Mouse (Mus musculus) stomach, embryonic 14.5 days (tissue): Measurements from ENCODE around the gene Mansc1. TPM values are rescaled to one million over a fixed set of nuclear protein-coding genes. Genes with fewer than 3 reads are reported as not detected.

Experiments
- ATAC-seq: fragments of 200-750 bp; cut with Nextera tagmentation; 2 replicates; pipeline ENCODE4 v1.8.0; 2017; ENCODE audit warnings: low read depth, moderate TSS enrichment; ENCODE audit not compliant: insufficient number of reproducible peaks, insufficient read depth, low FRiP score
- H3K27ac ChIP-seq: fragments of 300-500 bp; sonication (generic); 2 replicates; pipeline ENCODE4 v1.5.1; 2014; ENCODE audit warnings: mild to moderate bottlenecking, low read length, moderate library complexity, mixed read lengths
- H3K27me3 ChIP-seq: fragments of 300-500 bp; sonication (generic); 2 replicates; pipeline ENCODE4 v1.6.1; 2014; ENCODE audit warnings: low read length, control low read depth, mixed read lengths; ENCODE audit not compliant: control insufficient read depth, insufficient read depth
- H3K36me3 ChIP-seq: fragments of 300-500 bp; sonication (generic); 2 replicates; pipeline ENCODE4 v1.6.1; 2014; ENCODE audit warnings: mild to moderate bottlenecking, control low read depth, low read length, moderate library complexity, mixed read lengths; ENCODE audit not compliant: control insufficient read depth, insufficient read depth
- H3K4me1 ChIP-seq: fragments of 300-500 bp; sonication (generic); 2 replicates; pipeline ENCODE4 v1.6.1; 2014; ENCODE audit warnings: low read length, control low read depth, mixed read lengths; ENCODE audit not compliant: control insufficient read depth, insufficient read depth
- H3K4me2 ChIP-seq: fragments of 300-500 bp; sonication (generic); replicated peaks from 2 replicates; pipeline ENCODE4 v1.6.1; 2014; ENCODE audit warnings: low read depth, low read length, control low read depth
- H3K4me3 ChIP-seq: fragments of 300-500 bp; sonication (generic); 2 replicates; pipeline ENCODE4 v1.5.1; 2014; ENCODE audit warnings: low read depth, low read length, control low read depth
- H3K9ac ChIP-seq: fragments of 300-500 bp; sonication (generic); replicated peaks from 2 replicates; pipeline ENCODE4 v1.6.1; 2014; ENCODE audit warnings: low read depth, mild to moderate bottlenecking, control low read depth, low read length, moderate library complexity, mixed read lengths
- H3K9me3 ChIP-seq: fragments of 300-500 bp; sonication (generic); 2 replicates; pipeline ENCODE4 v1.6.1; 2016; ENCODE audit warnings: low read depth, low read length, control low read depth; ENCODE audit not compliant: control insufficient read depth
- WGBS: fragments of 180-500 bp; shearing (Covaris S2); extraction: QIAGEN DNeasy Blood & Tissue Kit; methylation state at CpG from one replicate; pipeline ENCODE4 v1.1.7; 2014; 5-methylcytosine and 5-hydroxymethylcytosine counted together
- polyA plus RNA-seq: library from polyadenylated mRNA; unstranded; fragments of >200 nt; fragmentation: Nextera tagmentation; extraction: Ambion mirVana; gene quantifications from 2 replicates; pipeline ENCODE4 v1.2.1, GENCODE M21; 2014

Mansc1 gene
- polyA plus RNA-seq, 1 experiment from 2014 or later: 9.6 TPM

DNA sequence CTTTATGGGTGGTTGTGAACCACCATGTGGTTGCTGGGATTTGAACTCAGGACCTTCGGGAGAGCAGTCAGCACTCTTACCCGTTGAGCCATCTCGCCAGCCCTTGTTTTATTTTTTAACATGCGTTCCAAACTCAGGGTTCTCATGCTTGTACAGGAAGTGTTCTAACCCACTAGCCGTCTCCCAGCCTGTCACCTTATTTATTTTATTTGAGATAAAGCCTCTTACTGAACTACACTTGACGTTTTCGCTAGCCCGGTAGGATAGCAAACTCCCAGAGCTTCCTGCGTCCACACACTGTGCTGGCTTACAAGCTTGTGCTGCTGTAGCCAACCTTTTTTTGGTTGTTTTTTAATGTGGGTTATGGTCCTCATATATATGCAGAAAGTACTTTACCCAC, 33.5 kb upstream of the Mansc1 start:
- H3K4me1 ChIP-seq: 0 out of 2 replicates have a peak, but pooled peaks cover under 1% of the 10 kb centered on the region
- no peak for ATAC-seq
- H3K27me3 ChIP-seq: no peaks in the 10 kb centered on the region
- no peak overlapping the region for H3K4me2 ChIP-seq
- no peaks in the 10 kb centered on the region for H3K9me3 ChIP-seq
- H3K27ac ChIP-seq: no peak overlapping the region
- WGBS: 57% methylated on average over 9 of the region's 9 CpGs
- no peak overlapping the region for H3K9ac ChIP-seq
- no peak overlapping the region for H3K4me3 ChIP-seq
- H3K36me3 ChIP-seq: no peaks in the 10 kb centered on the region

DNA sequence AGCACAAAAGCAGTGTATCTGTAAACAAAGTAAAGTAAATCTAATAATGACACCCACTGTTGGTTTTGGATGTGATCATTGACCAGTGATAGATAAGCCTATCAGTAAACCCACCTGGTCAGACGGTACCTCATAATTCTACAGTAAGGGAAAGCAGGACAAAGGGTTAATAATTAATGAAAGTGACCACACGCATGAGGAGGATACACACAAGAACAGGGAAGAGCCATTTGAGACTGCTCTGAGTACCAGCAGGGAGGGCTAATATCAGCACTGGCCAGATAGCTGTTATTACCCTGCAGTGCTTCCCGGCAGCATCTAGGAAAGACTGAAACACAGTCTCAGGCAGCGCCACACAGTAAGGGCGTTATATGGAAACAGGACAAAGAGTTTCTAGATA, 32.3 kb upstream of the Mansc1 start:
- ATAC-seq: peak; percentile 57
- WGBS: 56% methylated on average over 5 of the region's 5 CpGs
- H3K27ac ChIP-seq: no peak overlapping the region

DNA sequence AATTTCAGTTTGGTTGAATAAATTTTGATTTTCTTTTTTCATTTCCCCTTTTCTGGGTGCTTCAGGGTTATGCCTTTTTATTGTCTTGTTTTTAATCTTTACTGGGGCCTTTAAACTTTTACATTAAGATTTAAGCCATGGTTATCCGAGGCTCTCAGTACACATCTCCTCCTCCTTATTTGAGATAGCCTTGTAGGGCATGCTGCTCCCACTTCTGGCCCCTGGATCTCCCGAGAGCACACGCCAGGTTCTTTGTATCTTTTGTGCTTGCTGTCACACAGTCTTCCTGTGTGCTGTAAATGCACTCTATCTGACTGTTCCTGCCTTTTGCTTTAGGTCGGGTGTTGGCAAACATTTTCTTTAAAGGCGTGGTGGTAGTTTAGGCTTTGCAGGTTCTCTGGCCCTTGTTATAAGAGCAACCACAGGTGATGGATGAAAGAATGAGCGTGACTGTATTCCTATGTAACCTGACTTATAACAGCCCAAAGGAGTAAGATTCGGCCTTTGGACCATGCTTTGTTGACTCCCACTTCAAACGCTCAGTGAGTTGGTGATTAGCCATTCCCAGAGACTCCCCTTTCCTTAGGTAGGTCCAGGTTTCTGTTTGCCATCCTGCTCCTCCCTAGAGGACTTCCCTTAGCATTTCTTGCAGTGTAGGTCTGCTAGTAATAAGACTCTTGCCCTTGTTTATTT, 28.6 kb upstream of the Mansc1 start:
- no peak overlapping the region for H3K27ac ChIP-seq
- no peak overlapping the region for H3K4me3 ChIP-seq
- no peak overlapping the region for H3K4me2 ChIP-seq
- no peaks in the 10 kb centered on the region for H3K36me3 ChIP-seq
- H3K4me1 ChIP-seq: no peaks in the 10 kb centered on the region
- H3K9me3 ChIP-seq: no peaks in the 10 kb centered on the region
- 66% methylated on average over 8 of the region's 8 CpGs for WGBS
- H3K9ac ChIP-seq: no peak overlapping the region
- no peaks in the 10 kb centered on the region for H3K27me3 ChIP-seq
- peak; percentile 76 for ATAC-seq

More for the DNA sequence above, 32.3 kb upstream of the Mansc1 start:
- H3K9ac ChIP-seq: no peak overlapping the region
- no peaks in the 10 kb centered on the region for H3K4me1 ChIP-seq
- no peaks in the 10 kb centered on the region for H3K27me3 ChIP-seq
- no peak overlapping the region for H3K4me2 ChIP-seq
- no peak overlapping the region for H3K4me3 ChIP-seq
- H3K9me3 ChIP-seq: no peaks in the 10 kb centered on the region
- no peaks in the 10 kb centered on the region for H3K36me3 ChIP-seq

DNA sequence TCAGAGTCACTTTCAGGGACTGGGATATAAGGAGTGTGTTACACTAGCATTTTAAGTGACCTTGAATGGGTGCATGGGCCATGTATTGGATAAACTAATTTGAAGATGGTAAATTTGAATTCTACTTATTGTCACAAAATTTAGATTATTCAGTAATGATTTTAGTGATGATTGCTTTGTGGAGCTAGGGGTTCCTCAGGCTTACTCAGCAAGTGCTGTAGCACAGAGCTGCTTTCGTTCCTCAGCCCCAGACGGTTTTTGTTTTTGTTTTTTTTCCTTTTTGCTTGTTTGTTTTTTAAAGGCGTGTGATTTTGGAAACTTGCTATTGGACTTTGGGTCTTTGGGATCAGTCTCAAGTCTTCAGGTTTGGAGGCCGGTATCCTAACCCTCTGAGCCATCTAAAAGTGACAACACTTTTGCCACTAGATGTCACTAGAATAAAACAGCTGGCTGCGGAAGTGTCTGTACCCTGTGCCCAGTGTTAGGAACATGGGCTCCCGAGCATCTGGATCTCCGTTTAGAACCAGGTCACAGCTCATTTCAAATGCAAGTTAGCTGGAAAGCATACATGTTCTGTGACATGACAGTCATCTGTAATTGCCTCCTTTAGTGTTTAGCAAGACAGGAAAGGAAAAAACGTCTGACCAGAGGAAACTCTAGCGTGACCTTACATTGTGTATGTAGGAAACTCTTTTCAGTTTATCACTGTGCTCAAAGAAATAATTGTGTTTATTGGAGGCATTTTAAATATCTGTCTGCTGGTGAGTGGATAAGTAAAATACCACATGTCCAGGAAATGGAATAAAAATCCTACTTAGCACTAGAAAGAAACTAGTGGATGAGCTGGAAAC, 27.0 kb upstream of the Mansc1 start:
- Histone ChIP-seq H3K4me2 (no peak overlapping the region), H3K9me3 (no peaks in the 10 kb centered on the region), H3K9ac (no peak overlapping the region), H3K4me1 (no peaks in the 10 kb centered on the region), H3K27me3 (no peaks in the 10 kb centered on the region), H3K4me3 (no peak overlapping the region), H3K36me3 (no peaks in the 10 kb centered on the region), H3K27ac (no peak overlapping the region)
- peak; percentile 83 for ATAC-seq
- WGBS: 22% methylated on average over 9 of the region's 9 CpGs

DNA sequence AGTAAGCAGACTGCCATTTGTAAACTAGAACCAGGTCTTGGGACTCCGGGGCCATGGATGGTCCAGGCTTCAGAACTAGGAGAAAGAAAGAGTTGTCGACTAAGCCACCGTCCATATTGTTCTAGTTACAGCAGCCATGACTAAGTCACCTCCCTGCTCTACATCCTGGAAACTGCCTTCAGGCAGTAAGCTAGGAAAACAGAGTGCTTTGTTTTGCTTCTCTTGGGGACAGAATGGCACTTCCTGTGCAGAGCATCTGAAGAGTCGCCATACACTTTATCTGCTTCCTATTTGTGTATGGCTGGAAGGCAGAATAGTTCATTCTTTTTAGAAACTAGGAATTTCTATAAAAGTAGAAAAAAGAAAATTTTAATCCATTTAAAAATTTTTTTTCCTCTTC, 24.2 kb upstream of the Mansc1 start:
- WGBS: 79% methylated on average over 4 of the region's 4 CpGs

DNA sequence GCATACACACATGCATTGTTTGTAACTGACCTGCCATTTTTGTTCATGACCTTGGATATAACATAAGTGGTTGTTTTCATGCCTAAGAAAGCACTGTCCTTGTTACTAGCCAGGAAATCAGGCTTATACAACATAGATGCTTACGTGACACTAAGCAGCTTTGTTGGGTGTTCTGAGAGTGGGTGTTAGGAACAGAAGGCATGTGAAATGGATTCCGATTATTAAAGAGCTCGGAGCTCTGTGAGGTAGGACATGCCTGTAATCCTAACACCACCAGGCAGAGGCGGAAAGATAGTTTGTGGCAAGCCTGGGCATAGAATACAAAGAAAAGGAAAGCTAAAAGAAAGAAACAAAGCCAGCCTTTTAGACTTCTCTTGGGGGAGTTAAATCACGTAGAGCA, 16.1 kb upstream of the Mansc1 start:
- Histone ChIP-seq H3K36me3 (no peaks in the 10 kb centered on the region), H3K4me1 (peaks cover 6% of the 10 kb centered on the region; the same call in 1 of the 2 replicates), H3K9me3 (no peaks in the 10 kb centered on the region), H3K27ac (no peak overlapping the region), H3K4me2 (no peak overlapping the region), H3K27me3 (no peaks in the 10 kb centered on the region), H3K9ac (no peak overlapping the region), H3K4me3 (no peak overlapping the region)
- no peak for ATAC-seq
- 80% methylated on average over 5 of the region's 5 CpGs for WGBS

More for the DNA sequence above, 24.2 kb upstream of the Mansc1 start:
- no peak overlapping the region for H3K27ac ChIP-seq
- H3K27me3 ChIP-seq: no peaks in the 10 kb centered on the region
- H3K4me1 ChIP-seq: no peaks in the 10 kb centered on the region
- no peak for ATAC-seq
- H3K9ac ChIP-seq: no peak overlapping the region
- no peaks in the 10 kb centered on the region for H3K9me3 ChIP-seq
- H3K4me3 ChIP-seq: no peak overlapping the region
- H3K4me2 ChIP-seq: no peak overlapping the region
- no peaks in the 10 kb centered on the region for H3K36me3 ChIP-seq

DNA sequence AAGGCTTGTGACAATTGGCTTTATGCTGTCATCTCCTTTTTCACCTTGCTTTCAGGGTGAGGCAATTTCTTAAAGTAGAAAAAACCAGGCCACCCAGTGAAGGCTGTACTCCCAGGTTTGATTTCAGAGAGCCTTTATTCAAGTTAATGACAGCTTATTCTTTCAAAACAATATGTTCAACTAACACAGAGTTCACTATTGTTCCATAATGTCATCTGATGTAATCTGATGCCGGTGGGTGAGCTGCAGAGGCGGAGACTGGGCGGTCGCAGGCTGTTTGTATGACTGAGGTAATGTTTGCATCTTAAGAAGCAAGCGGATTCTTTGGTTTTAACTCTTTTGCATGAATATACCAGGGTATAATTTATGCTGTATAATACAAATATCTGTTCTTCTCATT, 15.3 kb upstream of the Mansc1 start:
- Histone ChIP-seq H3K4me1 (peaks cover 6% of the 10 kb centered on the region; the same call in 1 of the 2 replicates), H3K36me3 (no peaks in the 10 kb centered on the region), H3K27me3 (no peaks in the 10 kb centered on the region), H3K9ac (no peak overlapping the region), H3K4me2 (0 out of 2 replicates have a peak overlapping the region, but pooled peaks have one; percentile 3), H3K4me3 (no peak overlapping the region), H3K9me3 (no peaks in the 10 kb centered on the region), H3K27ac (no peak overlapping the region; the same call in 1 of the 2 replicates)
- WGBS: 19% methylated on average over 5 of the region's 5 CpGs
- ATAC-seq: no peak

DNA sequence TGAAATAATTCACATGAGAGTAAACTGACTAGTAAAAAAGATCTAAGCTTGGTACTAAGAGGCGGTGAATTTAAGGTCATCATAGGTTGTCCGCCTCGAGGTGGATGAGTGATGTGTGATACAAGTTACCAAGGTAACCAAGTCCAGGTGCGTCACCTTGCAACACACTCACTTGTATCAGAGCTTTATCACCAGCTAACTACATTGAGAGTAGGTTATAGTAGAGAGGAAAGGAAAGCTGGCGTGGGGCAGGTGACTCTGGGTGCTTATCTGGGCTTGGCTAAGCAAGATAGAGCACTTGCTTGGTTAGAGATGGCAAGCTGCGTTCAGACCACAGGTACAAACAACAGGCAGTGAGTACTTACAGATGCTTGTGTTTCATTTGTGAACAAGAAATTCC, 14.5 kb upstream of the Mansc1 start:
- no peak for ATAC-seq
- H3K27ac ChIP-seq: no peak overlapping the region
- H3K36me3 ChIP-seq: no peaks in the 10 kb centered on the region
- WGBS: 77% methylated on average over 6 of the region's 6 CpGs
- H3K4me3 ChIP-seq: no peak overlapping the region
- peaks cover 6% of the 10 kb centered on the region; the same call in 1 of the 2 replicates for H3K4me1 ChIP-seq
- H3K27me3 ChIP-seq: no peaks in the 10 kb centered on the region
- H3K9ac ChIP-seq: no peak overlapping the region
- H3K4me2 ChIP-seq: no peak overlapping the region
- no peaks in the 10 kb centered on the region for H3K9me3 ChIP-seq
